ENCODE assay signal across 8 mouse cellular contexts in genomic region chr11:120673594-120674122, GRCm38 (mm10). TPM values are rescaled to one million over a fixed set of nuclear protein-coding genes. Genes with fewer than 3 reads are reported as not detected.
DNase-seq lines count a peak whose midpoint lies in the region; ATAC-seq and TF ChIP-seq lines count a peak whose summit lies in the region.

No protein-coding gene starts in this region.

- H3K4me3 ChIP-seq in erythroblast, embryonic 14.5 days (replicated peaks), result peak overlapping the region; percentile 84
- peak overlapping the region; percentile 80 for H3K4me3 ChIP-seq in thymus, adult 2 months (ENCODE audit: control insufficient read depth, insufficient read depth, low read length)
- H3K4me3 ChIP-seq in liver, embryonic 11.5 days (ENCODE audit: low read depth, low read length), result peak overlapping the region; percentile 66
- peak overlapping the region; percentile 77 for H3K4me3 ChIP-seq in stomach, embryonic 16.5 days (replicated peaks; ENCODE audit: low read length)

- no peaks in the 10 kb centered on the region for H3K9me3 ChIP-seq in erythroblast, embryonic 14.5 days (ENCODE audit: control insufficient read depth, low read length)
- no peaks in the 10 kb centered on the region for H3K9me3 ChIP-seq in liver, embryonic 11.5 days (ENCODE audit: control insufficient read depth, low read length)
- H3K9me3 ChIP-seq in stomach, embryonic 16.5 days (replicated peaks; ENCODE audit: control insufficient read depth, low read length), result no peaks in the 10 kb centered on the region

- peaks cover 35% of the 10 kb centered on the region for H3K4me1 ChIP-seq in erythroblast, embryonic 14.5 days (ENCODE audit: control insufficient read depth)
- H3K4me1 ChIP-seq in thymus, adult 2 months (replicated peaks; ENCODE audit: control insufficient read depth, insufficient read depth, low read length), result peaks cover 17% of the 10 kb centered on the region
- H3K4me1 ChIP-seq in liver, embryonic 11.5 days (replicated peaks; ENCODE audit: control insufficient read depth, insufficient read depth, low read length), result peaks cover 10% of the 10 kb centered on the region; the same call in 1 of the 2 replicates
- H3K4me1 ChIP-seq in stomach, embryonic 16.5 days (ENCODE audit: control insufficient read depth, insufficient read depth, low read length), result peaks cover 7% of the 10 kb centered on the region

- H3K36me3 ChIP-seq in erythroblast, embryonic 14.5 days (ENCODE audit: control insufficient read depth), result peaks cover 34% of the 10 kb centered on the region
- H3K36me3 ChIP-seq in thymus, adult 2 months (ENCODE audit: control insufficient read depth, insufficient read depth, low read length), result peaks cover 4% of the 10 kb centered on the region; the same call in 1 of the 2 replicates
- peaks cover 8% of the 10 kb centered on the region for H3K36me3 ChIP-seq in liver, embryonic 11.5 days (ENCODE audit: control insufficient read depth, insufficient read depth, low read length)
- no peaks in the 10 kb centered on the region for H3K36me3 ChIP-seq in stomach, embryonic 16.5 days (ENCODE audit: control insufficient read depth, insufficient read depth, low read length)

- no peak; the same call in none of the 2 replicates for ATAC-seq in erythroblast, adult 5-6 weeks (replicated peaks; ENCODE audit: low FRiP score, poor library complexity, severe bottlenecking)
- no peak; the same call in 1 of the 2 replicates for ATAC-seq in liver, embryonic 11.5 days (replicated peaks; ENCODE audit: low FRiP score)
- ATAC-seq in stomach, embryonic 16.5 days (ENCODE audit: insufficient read depth, low FRiP score), result 0 out of 2 replicates have a peak, but pooled peaks have one; percentile 1

- no peak for TF ChIP-seq CTCF in thymus, adult 2 months (IDR thresholded peaks at IDR 0.05; ENCODE audit: borderline replicate concordance, control insufficient read depth, extremely low read depth, insufficient read depth, low read length, poor library complexity)

- no peak for TF ChIP-seq POLR2A in thymus, adult 2 months (IDR thresholded peaks at IDR 0.05; ENCODE audit: control insufficient read depth, extremely low read depth, insufficient read depth, low read length, poor library complexity)

- peak overlapping the region; percentile 68 for H3K9ac ChIP-seq in liver, embryonic 11.5 days (ENCODE audit: low read depth, low read length)
- H3K9ac ChIP-seq in stomach, embryonic 16.5 days (ENCODE audit: low read length), result peak overlapping the region; percentile 87

- H3K27me3 ChIP-seq in erythroblast, embryonic 14.5 days (ENCODE audit: control insufficient read depth), result peaks cover 8% of the 10 kb centered on the region
- H3K27me3 ChIP-seq in thymus, adult 2 months (ENCODE audit: control insufficient read depth, insufficient read depth, low read length), result no peaks in the 10 kb centered on the region
- no peaks in the 10 kb centered on the region for H3K27me3 ChIP-seq in liver, embryonic 11.5 days (replicated peaks; ENCODE audit: control insufficient read depth, insufficient read depth, low read length)
- no peaks in the 10 kb centered on the region for H3K27me3 ChIP-seq in stomach, embryonic 16.5 days (ENCODE audit: control insufficient read depth, insufficient read depth, low read length)

- H3K4me2 ChIP-seq in liver, embryonic 11.5 days, result peak overlapping the region; percentile 95
- peak overlapping the region; percentile 99 for H3K4me2 ChIP-seq in stomach, embryonic 16.5 days (ENCODE audit: low read depth, low read length)

- WGBS in thymus, adult 2 months, result 38% methylated on average over 12 of the region's 12 CpGs
- WGBS in liver, embryonic 11.5 days, result 38% methylated on average over 12 of the region's 12 CpGs
- WGBS in stomach, embryonic 16.5 days, result 34% methylated on average over 12 of the region's 12 CpGs

- peak overlapping the region; percentile 4; the same call in 1 of the 2 replicates for H3K27ac ChIP-seq in thymus, adult 2 months (ENCODE audit: control insufficient read depth, insufficient read depth, low read length)
- H3K27ac ChIP-seq in liver, embryonic 11.5 days (ENCODE audit: low read depth, low read length), result peak overlapping the region; percentile 85
- peak overlapping the region; percentile 91 for H3K27ac ChIP-seq in stomach, embryonic 16.5 days (ENCODE audit: low read length)

- DNase-seq in thymus, adult 2 months, result peak; percentile 6
- no peak for DNase-seq in thymus, adult 18-20 months
- DNase-seq in liver, embryonic 11.5 days (ENCODE audit: low spot score), result no peak
- no peak for DNase-seq in adrenal gland, postnatal 36 days
- no peak for DNase-seq in left cerebral cortex, adult 8-10 months (ENCODE audit: low spot score in 2 of 2)

RNA-seq across cellular contexts. Expression of gene Aspscr1, which starts 0.9 kb away (rescaled TPM):
- 50.9 and 60.7 TPM in 2 replicates for polyA plus RNA-seq in erythroblast, embryonic 14.5 days (2012)
- 16.7 and 17.6 TPM in 2 replicates for total RNA-seq in erythroblast, adult 5-6 weeks (2015; ENCODE audit: low replicate concordance)
- total RNA-seq in erythroblast, adult 5-6 weeks (2017; ENCODE audit: low replicate concordance), result 10.7 and 15.9 TPM in 2 replicates
- polyA plus RNA-seq in thymus, adult 2 months (2012; rRNA removed), result 170 and 183 TPM in 2 replicates
- 83.7 and 97.1 TPM in 2 replicates for polyA plus RNA-seq in liver, embryonic 11.5 days (2014; fragmentation: Nextera tagmentation; extraction: Ambion mirVana)
- polyA plus RNA-seq in stomach, embryonic 16.5 days (2015; fragmentation: Nextera tagmentation; extraction: Ambion mirVana), result 102 and 104 TPM in 2 replicates
- 10 to 100 TPM; 71.1 to 95.1 TPM for total RNA-seq in adrenal gland, postnatal 36 days (2021)
- total RNA-seq in left cerebral cortex, adult 8-10 months (2022), result 10 to 100 TPM; 57.0 to 64.7 (median 61.2) TPM

RNA-seq across cellular contexts. Expression of gene Notum, which starts 12.7 kb away (rescaled TPM):
- 0.02 TPM in 1 of 2 replicates, not detected in the other for polyA plus RNA-seq in erythroblast, embryonic 14.5 days (2012)
- total RNA-seq in erythroblast, adult 5-6 weeks (2015; ENCODE audit: low replicate concordance), result not detected in 2 replicates
- not detected in 2 replicates for total RNA-seq in erythroblast, adult 5-6 weeks (2017; ENCODE audit: low replicate concordance)
- 0.24 and 0.89 TPM in 2 replicates for polyA plus RNA-seq in thymus, adult 2 months (2012; rRNA removed)
- polyA plus RNA-seq in liver, embryonic 11.5 days (2014; fragmentation: Nextera tagmentation; extraction: Ambion mirVana), result 0.51 and 0.52 TPM in 2 replicates
- 2.1 and 2.5 TPM in 2 replicates for polyA plus RNA-seq in stomach, embryonic 16.5 days (2015; fragmentation: Nextera tagmentation; extraction: Ambion mirVana)
- 1 to 10 TPM; 8.5 to 9.8 TPM for total RNA-seq in adrenal gland, postnatal 36 days (2021)
- 1 to 10 TPM; 2.1 to 7.1 (median 4.0) TPM for total RNA-seq in left cerebral cortex, adult 8-10 months (2022)

RNA-seq across cellular contexts. Expression of gene Myadml2, which starts 25.7 kb away (rescaled TPM):
- polyA plus RNA-seq in erythroblast, embryonic 14.5 days (2012), result not detected in 2 replicates
- not detected in 2 replicates for total RNA-seq in erythroblast, adult 5-6 weeks (2015; ENCODE audit: low replicate concordance)
- total RNA-seq in erythroblast, adult 5-6 weeks (2017; ENCODE audit: low replicate concordance), result not detected in 2 replicates
- polyA plus RNA-seq in thymus, adult 2 months (2012; rRNA removed), result 1.2 and 3.2 TPM in 2 replicates
- 0.34 and 0.60 TPM in 2 replicates for polyA plus RNA-seq in liver, embryonic 11.5 days (2014; fragmentation: Nextera tagmentation; extraction: Ambion mirVana)
- polyA plus RNA-seq in stomach, embryonic 16.5 days (2015; fragmentation: Nextera tagmentation; extraction: Ambion mirVana), result 1.4 TPM in 1 of 2 replicates, not detected in the other
- total RNA-seq in adrenal gland, postnatal 36 days (2021), result not detected
- total RNA-seq in left cerebral cortex, adult 8-10 months (2022), result 10 to 100 TPM in 3 of 4 experiments, 1 to 10 TPM in 1; 9.3 to 12.0 (median 10.7) TPM

RNA-seq across cellular contexts. Expression of gene Pycr1, which starts 30.1 kb away (rescaled TPM):
- 0.03 and 0.06 TPM in 2 replicates for polyA plus RNA-seq in erythroblast, embryonic 14.5 days (2012)
- 2.3 TPM in 1 of 2 replicates, not detected in the other for total RNA-seq in erythroblast, adult 5-6 weeks (2015; ENCODE audit: low replicate concordance)
- not detected in 2 replicates for total RNA-seq in erythroblast, adult 5-6 weeks (2017; ENCODE audit: low replicate concordance)
- polyA plus RNA-seq in thymus, adult 2 months (2012; rRNA removed), result 2.8 and 3.4 TPM in 2 replicates
- 18.5 and 21.2 TPM in 2 replicates for polyA plus RNA-seq in liver, embryonic 11.5 days (2014; fragmentation: Nextera tagmentation; extraction: Ambion mirVana)
- polyA plus RNA-seq in stomach, embryonic 16.5 days (2015; fragmentation: Nextera tagmentation; extraction: Ambion mirVana), result 37.8 and 38.0 TPM in 2 replicates
- 1 to 10 TPM; 1.1 to 1.5 TPM for total RNA-seq in adrenal gland, postnatal 36 days (2021)
- total RNA-seq in left cerebral cortex, adult 8-10 months (2022), result 1 to 10 TPM; 1.5 to 2.3 (median 1.8) TPM

RNA-seq across cellular contexts. Expression of gene Cenpx, which starts 39.9 kb away (rescaled TPM):
- 5.2 and 14.7 TPM in 2 replicates for polyA plus RNA-seq in erythroblast, embryonic 14.5 days (2012)
- 24.5 and 59.8 TPM in 2 replicates for total RNA-seq in erythroblast, adult 5-6 weeks (2015; ENCODE audit: low replicate concordance)
- 2.2 and 10.8 TPM in 2 replicates for total RNA-seq in erythroblast, adult 5-6 weeks (2017; ENCODE audit: low replicate concordance)
- 103 and 112 TPM in 2 replicates for polyA plus RNA-seq in thymus, adult 2 months (2012; rRNA removed)
- polyA plus RNA-seq in liver, embryonic 11.5 days (2014; fragmentation: Nextera tagmentation; extraction: Ambion mirVana), result 178 and 192 TPM in 2 replicates
- 138 and 153 TPM in 2 replicates for polyA plus RNA-seq in stomach, embryonic 16.5 days (2015; fragmentation: Nextera tagmentation; extraction: Ambion mirVana)
- 10 to 100 TPM; 52.1 to 60.4 TPM for total RNA-seq in adrenal gland, postnatal 36 days (2021)
- 10 to 100 TPM; 19.2 to 23.3 (median 22.2) TPM for total RNA-seq in left cerebral cortex, adult 8-10 months (2022)

Comparison
In these comparisons a context has a peak if more than half of its experiments do, and no peak if none do; other contexts are left out.
1. H3K27ac ChIP-seq: peak in every context shown above with its lines; median percentile 91 in stomach, embryonic 16.5 days; 85 in liver, embryonic 11.5 days; 4 in thymus, adult 2 months.